In the genomic region with DNA sequence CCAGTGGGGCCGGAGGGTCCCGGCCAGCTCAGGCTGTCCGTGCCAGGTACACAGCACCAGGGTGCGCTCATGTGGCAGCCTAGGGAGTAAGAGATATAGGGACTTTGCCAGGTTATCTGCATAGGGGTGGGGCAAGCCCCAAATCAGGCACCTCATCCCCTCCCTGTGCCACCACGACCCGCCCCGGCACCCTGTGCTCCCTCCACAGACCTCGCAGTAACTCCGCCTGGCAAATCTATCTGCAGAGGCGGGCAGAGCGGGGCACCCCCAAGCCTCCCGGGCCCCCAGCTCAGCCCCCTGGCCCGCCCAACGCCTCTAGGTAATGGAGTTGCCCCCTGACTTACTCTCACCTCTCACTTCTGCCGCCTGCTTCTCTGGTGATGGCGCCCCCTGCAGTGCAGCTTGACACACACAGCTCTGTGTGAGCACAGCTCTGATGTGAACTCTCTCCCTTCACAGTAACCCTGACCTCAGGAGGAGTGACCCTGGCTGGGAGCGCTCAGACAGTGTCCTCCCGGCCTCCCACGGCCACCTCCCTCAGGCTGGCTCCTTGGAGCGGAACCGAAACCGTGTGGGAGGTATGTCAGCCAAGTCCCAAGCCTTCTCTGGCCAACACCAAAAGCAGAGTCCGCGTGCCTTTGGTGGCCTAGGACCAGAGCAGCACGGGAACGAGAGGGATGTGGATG, we compare ENCODE assay signal across 10 mouse cellular contexts. TPM values are rescaled to one million over a fixed set of nuclear protein-coding genes. Genes with fewer than 3 reads are reported as not detected.
DNase-seq lines count a peak whose midpoint lies in the region; ATAC-seq lines count a peak whose summit lies in the region.
"Had no signal": no experiment of that assay in that cellular context is flagged by ENCODE, and none has a peak within 500 bp of the region (broad histone marks: within the 10 kb centered on the region; RNA-seq: fewer than 3 reads in every experiment).

No protein-coding gene starts in this region.

- no peak overlapping the region for H3K27ac ChIP-seq in midbrain, embryonic 11.5 days (ENCODE audit: low read depth, low read length)
- no peak overlapping the region for H3K27ac ChIP-seq in midbrain, embryonic 10.5 days (replicated peaks)
- H3K27ac ChIP-seq in limb, embryonic 10.5 days: 0 out of 2 replicates have a peak overlapping the region, but pooled peaks have one; percentile 20
- no peak overlapping the region for H3K27ac ChIP-seq in intestine, embryonic 15.5 days
- H3K27ac ChIP-seq: stomach, embryonic 15.5 days had no signal

- H3K9me3 ChIP-seq in midbrain, embryonic 11.5 days (ENCODE audit: control insufficient read depth, low read length): no peaks in the 10 kb centered on the region
- no peaks in the 10 kb centered on the region for H3K9me3 ChIP-seq in midbrain, embryonic 10.5 days (replicated peaks)
- H3K9me3 ChIP-seq in limb, embryonic 10.5 days (replicated peaks): no peaks in the 10 kb centered on the region
- no peaks in the 10 kb centered on the region for H3K9me3 ChIP-seq in intestine, embryonic 15.5 days
- H3K9me3 ChIP-seq: stomach, embryonic 15.5 days had no signal

- H3K27me3 ChIP-seq in midbrain, embryonic 11.5 days (ENCODE audit: control insufficient read depth, insufficient read depth, low read length): no peaks in the 10 kb centered on the region
- H3K27me3 ChIP-seq in midbrain, embryonic 10.5 days (ENCODE audit: low read depth, poor library complexity, severe bottlenecking): no peaks in the 10 kb centered on the region
- H3K27me3 ChIP-seq in limb, embryonic 10.5 days (ENCODE audit: low read depth, poor library complexity, severe bottlenecking): no peaks in the 10 kb centered on the region
- H3K27me3 ChIP-seq in intestine, embryonic 15.5 days (replicated peaks): no peaks in the 10 kb centered on the region
- H3K27me3 ChIP-seq: stomach, embryonic 15.5 days had no signal

- H3K9ac ChIP-seq in midbrain, embryonic 11.5 days (ENCODE audit: low read length): no peak overlapping the region
- H3K9ac ChIP-seq in intestine, embryonic 15.5 days: no peak overlapping the region
- H3K9ac ChIP-seq: stomach, embryonic 15.5 days had no signal

- peak; percentile 46 for DNase-seq in adrenal gland, postnatal 10 days
- no peak for DNase-seq in adrenal gland, adult 8-10 months
- DNase-seq in midbrain, embryonic 11.5 days (ENCODE audit: low spot score, missing footprints): peak; percentile 70
- DNase-seq in midbrain, embryonic 10.5 days (ENCODE audit: low spot score): no peak
- DNase-seq in limb, embryonic 10.5 days (ENCODE audit: low spot score): no peak
- peak; percentile 56 for DNase-seq in thymus, postnatal 14 days

- no peak overlapping the region for H3K4me2 ChIP-seq in midbrain, embryonic 11.5 days
- no peak overlapping the region for H3K4me2 ChIP-seq in intestine, embryonic 15.5 days (replicated peaks)
- H3K4me2 ChIP-seq: stomach, embryonic 15.5 days had no signal

- ATAC-seq in midbrain, embryonic 11.5 days (ENCODE audit: low FRiP score): no peak
- ATAC-seq in frontal cortex, adult (ENCODE audit: low TSS enrichment): no peak
- no peak for ATAC-seq in intestine, embryonic 15.5 days

- H3K4me3 ChIP-seq in midbrain, embryonic 11.5 days (ENCODE audit: low read depth, low read length): no peak overlapping the region
- no peak overlapping the region for H3K4me3 ChIP-seq in midbrain, embryonic 10.5 days
- no peak overlapping the region for H3K4me3 ChIP-seq in limb, embryonic 10.5 days
- H3K4me3 ChIP-seq in intestine, embryonic 15.5 days (replicated peaks): no peak overlapping the region
- H3K4me3 ChIP-seq: stomach, embryonic 15.5 days had no signal

- 86% methylated on average over 26 of the region's 26 CpGs for WGBS in midbrain, embryonic 11.5 days
- WGBS in midbrain, embryonic 10.5 days: 87% methylated on average over 26 of the region's 26 CpGs
- 89% methylated on average over 26 of the region's 26 CpGs for WGBS in limb, embryonic 10.5 days
- WGBS in intestine, embryonic 15.5 days: 91% methylated on average over 25 of the region's 26 CpGs

- H3K36me3 ChIP-seq in midbrain, embryonic 11.5 days (ENCODE audit: control insufficient read depth, insufficient read depth, low read length): peaks cover 17% of the 10 kb centered on the region
- H3K36me3 ChIP-seq in midbrain, embryonic 10.5 days: peaks cover 99% of the 10 kb centered on the region
- H3K36me3 ChIP-seq in limb, embryonic 10.5 days: peaks cover 100% of the 10 kb centered on the region
- peaks cover 56% of the 10 kb centered on the region for H3K36me3 ChIP-seq in intestine, embryonic 15.5 days

- H3K4me1 ChIP-seq in midbrain, embryonic 11.5 days (ENCODE audit: control insufficient read depth, insufficient read depth, low read length): no peaks in the 10 kb centered on the region
- H3K4me1 ChIP-seq in midbrain, embryonic 10.5 days: no peaks in the 10 kb centered on the region
- H3K4me1 ChIP-seq in limb, embryonic 10.5 days: no peaks in the 10 kb centered on the region
- H3K4me1 ChIP-seq in intestine, embryonic 15.5 days (replicated peaks): no peaks in the 10 kb centered on the region
- H3K4me1 ChIP-seq: stomach, embryonic 15.5 days had no signal

RNA-seq across cellular contexts. Expression of gene 4930544D05Rik, which starts 7.1 kb away (rescaled TPM):
- total RNA-seq in adrenal gland, postnatal 10 days (2021): not detected
- total RNA-seq in adrenal gland, adult 8-10 months (2022): not detected
- polyA plus RNA-seq in midbrain, embryonic 11.5 days (2014; fragmentation: Nextera tagmentation; extraction: Ambion mirVana): not detected in 2 replicates
- not detected in 2 replicates for polyA plus RNA-seq in midbrain, embryonic 10.5 days (2016; fragmentation: Nextera tagmentation; extraction: Ambion mirVana)
- polyA plus RNA-seq in limb, embryonic 10.5 days (2016; fragmentation: Nextera tagmentation; extraction: Ambion mirVana): not detected in 2 replicates
- not detected in 2 replicates for polyA plus RNA-seq in intestine, embryonic 15.5 days (2015; fragmentation: Nextera tagmentation; extraction: Ambion mirVana)
- polyA plus RNA-seq: embryonic facial prominence, embryonic 14.5 days had no signal

RNA-seq across cellular contexts. Expression of gene Chrne, which starts 10.5 kb away (rescaled TPM):
- total RNA-seq in adrenal gland, postnatal 10 days (2021): 1 to 10 TPM in 1 of 2 experiments, not detected in 1; 1.6 TPM
- total RNA-seq in adrenal gland, adult 8-10 months (2022): not detected
- not detected in 2 replicates for polyA plus RNA-seq in midbrain, embryonic 11.5 days (2014; fragmentation: Nextera tagmentation; extraction: Ambion mirVana)
- not detected in 2 replicates for polyA plus RNA-seq in midbrain, embryonic 10.5 days (2016; fragmentation: Nextera tagmentation; extraction: Ambion mirVana)
- not detected in 2 replicates for polyA plus RNA-seq in limb, embryonic 10.5 days (2016; fragmentation: Nextera tagmentation; extraction: Ambion mirVana)
- not detected in 2 replicates for polyA plus RNA-seq in intestine, embryonic 15.5 days (2015; fragmentation: Nextera tagmentation; extraction: Ambion mirVana)
- polyA plus RNA-seq: stomach, embryonic 15.5 days had no signal

RNA-seq across cellular contexts. Expression of gene Gp1ba, which starts 30.4 kb away (rescaled TPM):
- under 1 TPM; 0.30 TPM for total RNA-seq in adrenal gland, postnatal 10 days (2021)
- not detected for total RNA-seq in adrenal gland, adult 8-10 months (2022)
- 0.61 and 0.81 TPM in 2 replicates for polyA plus RNA-seq in midbrain, embryonic 11.5 days (2014; fragmentation: Nextera tagmentation; extraction: Ambion mirVana)
- polyA plus RNA-seq in midbrain, embryonic 10.5 days (2016; fragmentation: Nextera tagmentation; extraction: Ambion mirVana): 0.44 and 0.48 TPM in 2 replicates
- polyA plus RNA-seq in limb, embryonic 10.5 days (2016; fragmentation: Nextera tagmentation; extraction: Ambion mirVana): 0.18 and 0.75 TPM in 2 replicates
- 0.21 and 0.24 TPM in 2 replicates for polyA plus RNA-seq in intestine, embryonic 15.5 days (2015; fragmentation: Nextera tagmentation; extraction: Ambion mirVana)

RNA-seq across cellular contexts. Expression of gene Rnf167, which starts 38.5 kb away (rescaled TPM):
- total RNA-seq in adrenal gland, postnatal 10 days (2021): 10 to 100 TPM; 73.9 to 86.6 TPM
- 100 to 1,000 TPM in 2 of 4 experiments, 10 to 100 TPM in 2; 82.3 to 136 (median 110) TPM for total RNA-seq in adrenal gland, adult 8-10 months (2022)
- 87.0 and 87.9 TPM in 2 replicates for polyA plus RNA-seq in midbrain, embryonic 11.5 days (2014; fragmentation: Nextera tagmentation; extraction: Ambion mirVana)
- polyA plus RNA-seq in midbrain, embryonic 10.5 days (2016; fragmentation: Nextera tagmentation; extraction: Ambion mirVana): 85.6 and 96.3 TPM in 2 replicates
- 85.0 and 104 TPM in 2 replicates for polyA plus RNA-seq in limb, embryonic 10.5 days (2016; fragmentation: Nextera tagmentation; extraction: Ambion mirVana)
- 106 and 107 TPM in 2 replicates for polyA plus RNA-seq in intestine, embryonic 15.5 days (2015; fragmentation: Nextera tagmentation; extraction: Ambion mirVana)

RNA-seq across cellular contexts. Expression of gene Slc25a11, which starts 38.8 kb away (rescaled TPM):
- total RNA-seq in adrenal gland, postnatal 10 days (2021): 100 to 1,000 TPM; 180 to 220 TPM
- 100 to 1,000 TPM; 121 to 137 (median 127) TPM for total RNA-seq in adrenal gland, adult 8-10 months (2022)
- 134 and 142 TPM in 2 replicates for polyA plus RNA-seq in midbrain, embryonic 11.5 days (2014; fragmentation: Nextera tagmentation; extraction: Ambion mirVana)
- 142 and 149 TPM in 2 replicates for polyA plus RNA-seq in midbrain, embryonic 10.5 days (2016; fragmentation: Nextera tagmentation; extraction: Ambion mirVana)
- polyA plus RNA-seq in limb, embryonic 10.5 days (2016; fragmentation: Nextera tagmentation; extraction: Ambion mirVana): 136 and 160 TPM in 2 replicates
- polyA plus RNA-seq in intestine, embryonic 15.5 days (2015; fragmentation: Nextera tagmentation; extraction: Ambion mirVana): 171 and 180 TPM in 2 replicates

Comparison
In these comparisons a context has a peak if more than half of its experiments do, and no peak if none do; other contexts are left out.
1. DNase-seq: peak in adrenal gland, postnatal 10 days (single experiment), midbrain, embryonic 11.5 days (single experiment) and thymus, postnatal 14 days (single experiment); none in adrenal gland, adult 8-10 months (single experiment), midbrain, embryonic 10.5 days (single experiment) and limb, embryonic 10.5 days (single experiment).